Mouse (Mus musculus) layer of hippocampus, adult 11-12 months (tissue): ENCODE results near the gene Cfi.

Experiments used
- DNase-seq: peaks from one replicate; pipeline ENCODE4 v3.0.0; 2022; ENCODE audit warnings: low spot score

Cfi gene

GRCm38 (mm10) chr3:129877327-129877726 lies 41.6 kb downstream of the Cfi start:
- DNase-seq, result no peak

DNA sequence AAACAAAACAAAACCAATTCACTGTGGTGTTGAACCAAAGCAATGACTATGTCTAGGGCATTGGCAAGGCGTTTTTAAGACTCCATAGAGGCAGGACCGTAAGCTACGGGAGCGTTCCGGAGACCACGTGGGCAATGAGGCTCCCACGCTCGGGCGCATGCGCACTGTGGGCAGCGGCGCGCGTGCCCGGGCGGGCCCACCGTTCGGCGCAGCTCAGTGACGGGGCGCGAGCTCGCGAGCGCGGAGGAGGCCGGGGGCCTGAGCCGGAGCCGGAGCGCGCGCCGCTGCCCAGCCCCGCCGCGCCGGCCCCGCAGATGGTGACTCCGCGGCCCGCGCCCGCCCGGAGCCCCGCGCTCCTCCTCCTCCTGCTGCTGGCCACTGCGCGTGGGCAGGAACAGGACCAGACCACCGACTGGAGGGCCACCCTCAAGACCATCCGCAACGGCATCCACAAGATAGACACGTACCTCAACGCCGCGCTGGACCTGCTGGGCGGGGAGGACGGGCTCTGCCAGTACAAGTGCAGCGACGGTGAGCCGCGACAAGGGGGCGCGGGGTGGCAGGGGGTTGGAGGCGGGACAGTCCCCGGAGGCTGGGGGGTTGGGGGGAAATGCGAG lies 42.8 kb downstream of the Cfi start, which contains the start of gene Pla2g12a:
Gene Pla2g12a (plus strand): TSS at position 202 of the 617 bp plus-strand sequence.
- peak; percentile 91 for DNase-seq

GRCm38 (mm10) chr3:129879131-129879757 lies 43.6 kb downstream of the Cfi start:
- DNase-seq, result no peak

DNA sequence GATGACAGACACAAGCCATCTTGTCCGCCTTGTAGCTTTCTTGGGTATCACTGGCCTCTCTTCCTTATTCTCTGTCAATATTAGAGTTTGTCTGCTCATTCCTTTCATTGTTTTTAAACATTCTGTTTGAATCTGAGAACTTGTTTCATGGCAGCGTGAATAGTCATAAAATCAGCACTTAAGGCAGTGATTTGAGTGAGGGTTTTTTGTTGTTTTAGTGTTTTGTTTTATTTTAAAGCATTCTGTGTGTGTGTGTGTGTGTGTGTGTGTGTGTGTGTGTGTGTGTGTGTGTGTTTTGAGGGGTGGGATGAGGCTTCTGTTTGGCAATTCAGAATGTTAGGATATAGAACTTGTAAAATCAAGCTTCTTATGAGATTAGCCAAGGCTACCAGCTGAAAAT lies 44.2 kb downstream of the Cfi start:
- no peak for DNase-seq

- DNase-seq, result no peak
Observed at GRCm38 (mm10) chr3:129880925-129881593, 45.4 kb downstream of the Cfi start.

DNA sequence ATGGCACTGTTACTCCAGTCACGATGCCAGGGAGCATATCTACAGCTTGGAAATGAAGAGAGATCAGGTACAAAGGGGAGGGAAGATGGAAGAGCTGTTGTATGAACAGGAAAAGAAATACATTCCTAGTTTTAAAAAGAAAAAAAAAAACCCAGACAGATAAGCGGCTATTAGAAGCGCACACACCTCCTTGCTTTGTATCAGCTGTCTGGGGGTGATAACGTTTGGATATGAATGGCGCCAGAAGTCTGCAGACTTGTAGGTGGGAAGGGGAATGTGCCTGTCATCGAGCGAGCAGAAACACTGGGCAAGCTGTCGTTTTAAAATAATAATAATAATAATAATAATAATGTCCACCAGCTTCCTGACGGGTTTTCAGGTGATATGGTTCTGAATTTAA lies 49.9 kb downstream of the Cfi start:
- DNase-seq, result no peak

GRCm38 (mm10) chr3:129886430-129886829 lies 50.7 kb downstream of the Cfi start:
- no peak for DNase-seq

DNA sequence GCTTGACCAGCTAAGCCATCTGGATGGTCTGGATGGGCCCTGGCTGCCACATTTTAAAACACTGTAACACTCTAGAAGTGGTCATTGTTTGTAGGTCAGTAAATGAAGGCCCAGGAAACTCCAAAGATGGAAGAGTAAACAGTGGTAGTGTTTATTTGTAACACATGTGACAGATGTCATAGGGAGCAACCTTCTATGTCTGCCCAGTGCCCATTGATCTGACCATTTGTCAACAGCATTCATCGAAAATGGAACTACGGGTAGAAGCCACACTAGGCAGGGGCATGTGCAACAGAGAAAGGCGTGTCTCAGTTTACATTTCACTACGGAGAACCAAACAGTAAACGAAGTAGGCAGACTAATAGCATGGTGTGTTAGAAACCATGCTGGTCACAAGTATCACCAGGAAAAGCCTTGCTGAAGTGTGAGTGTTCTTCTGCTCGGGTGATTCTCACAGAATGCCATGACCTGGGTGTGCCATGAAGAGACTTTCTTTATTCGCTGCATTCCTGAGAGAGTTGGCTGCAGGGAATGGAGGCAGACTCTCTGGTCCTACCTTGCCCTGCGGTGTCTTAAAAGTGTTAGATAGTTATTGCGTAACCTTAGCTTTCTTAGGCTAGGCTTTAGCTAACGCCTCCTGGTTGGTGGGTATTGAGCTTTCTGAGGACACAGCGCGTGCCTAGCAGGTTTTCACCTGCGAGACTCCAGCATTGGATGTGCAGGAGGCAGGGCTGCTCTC lies 52.3 kb downstream of the Cfi start:
- DNase-seq, result no peak

- DNase-seq, result no peak
Observed at GRCm38 (mm10) chr3:129892003-129892402, 56.3 kb downstream of the Cfi start.

DNA sequence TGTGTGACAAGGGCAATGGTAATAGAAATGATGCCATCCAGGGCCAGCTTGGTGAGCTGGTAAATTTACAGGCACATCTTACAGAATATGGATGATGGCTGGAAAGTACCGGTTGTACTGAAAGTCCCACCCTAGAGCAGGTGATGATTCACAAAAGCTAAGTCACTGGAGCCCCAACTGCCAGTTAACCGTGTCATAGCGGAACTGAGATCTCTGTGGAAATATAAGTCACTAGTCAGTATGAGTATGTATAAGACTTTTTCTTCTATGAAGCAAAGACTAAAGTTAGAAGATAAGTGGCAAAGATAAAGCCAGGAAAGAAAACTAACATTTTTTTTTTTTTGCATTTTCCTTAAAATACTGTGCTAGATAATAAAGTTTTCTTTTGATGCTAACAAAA lies 57.5 kb downstream of the Cfi start:
- DNase-seq, result no peak

DNA sequence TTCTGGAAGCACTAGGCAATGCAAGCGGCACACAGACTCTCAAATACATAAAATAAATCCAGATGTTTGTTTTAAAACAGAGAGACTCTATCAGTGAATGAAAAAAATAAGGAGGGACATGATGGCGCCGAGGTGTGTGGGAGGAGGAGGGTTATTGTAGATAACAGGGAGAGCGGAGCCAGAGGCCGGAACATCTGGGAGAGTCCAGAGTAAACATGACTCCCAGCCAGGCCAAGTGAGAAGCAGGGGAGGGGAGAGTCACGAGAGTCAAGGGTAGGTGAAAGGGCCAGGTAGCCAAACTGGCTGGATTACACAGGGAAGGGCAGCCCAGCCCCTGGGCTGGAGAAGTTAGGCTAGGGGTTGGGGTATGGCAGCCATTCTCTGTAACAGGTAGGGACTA lies 60.9 kb downstream of the Cfi start:
- DNase-seq, result no peak

- no peak for DNase-seq
Observed at GRCm38 (mm10) chr3:129898886-129899285, 63.2 kb downstream of the Cfi start.

GRCm38 (mm10) chr3:129901271-129901809 lies 65.7 kb downstream of the Cfi start, which contains the start of gene Casp6:
Gene Casp6, plus strand, starts transcription at chr3:129901425.
- peak; percentile 60 for DNase-seq

DNA sequence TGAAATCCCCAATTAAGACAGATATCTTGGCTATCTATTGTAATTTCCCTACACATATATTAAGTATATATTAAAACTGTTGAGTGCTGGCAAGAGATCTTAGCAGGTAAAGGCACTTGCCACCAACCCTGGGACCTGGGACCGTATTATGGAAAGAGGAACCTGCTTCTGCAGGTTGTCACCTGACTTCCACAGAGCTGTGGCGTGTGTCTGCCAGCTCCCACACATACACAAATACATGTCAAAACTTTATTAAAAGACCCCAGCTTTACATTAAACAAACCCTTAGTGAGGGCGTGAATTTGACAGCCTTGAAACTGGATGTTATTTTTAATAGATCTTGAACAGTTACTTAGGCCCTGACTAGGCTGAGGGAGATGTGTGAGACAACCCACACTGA lies 67.7 kb downstream of the Cfi start:
- no peak for DNase-seq

- no peak for DNase-seq
Observed at GRCm38 (mm10) chr3:129903866-129904265, 68.2 kb downstream of the Cfi start.

- no peak for DNase-seq
Observed at GRCm38 (mm10) chr3:129904381-129905132, 68.9 kb downstream of the Cfi start.

DNA sequence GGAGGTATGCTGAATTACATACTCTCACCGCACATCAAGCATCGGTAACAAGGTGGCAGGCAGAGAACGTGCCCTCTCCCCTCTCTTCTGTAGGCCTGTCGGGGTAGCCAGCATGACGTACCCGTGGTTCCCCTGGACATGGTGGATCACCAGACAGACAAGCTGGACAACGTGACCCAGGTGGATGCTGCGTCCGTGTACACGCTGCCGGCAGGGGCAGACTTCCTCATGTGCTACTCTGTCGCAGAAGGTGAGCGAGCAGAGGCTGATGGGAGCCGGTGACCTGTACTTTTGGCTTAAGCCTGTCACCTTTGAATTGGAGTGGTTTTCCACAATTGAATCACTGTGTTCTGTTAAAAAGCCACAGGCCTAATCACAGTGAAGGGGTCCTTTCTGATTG lies 76.3 kb downstream of the Cfi start:
- DNase-seq, result no peak

DNA sequence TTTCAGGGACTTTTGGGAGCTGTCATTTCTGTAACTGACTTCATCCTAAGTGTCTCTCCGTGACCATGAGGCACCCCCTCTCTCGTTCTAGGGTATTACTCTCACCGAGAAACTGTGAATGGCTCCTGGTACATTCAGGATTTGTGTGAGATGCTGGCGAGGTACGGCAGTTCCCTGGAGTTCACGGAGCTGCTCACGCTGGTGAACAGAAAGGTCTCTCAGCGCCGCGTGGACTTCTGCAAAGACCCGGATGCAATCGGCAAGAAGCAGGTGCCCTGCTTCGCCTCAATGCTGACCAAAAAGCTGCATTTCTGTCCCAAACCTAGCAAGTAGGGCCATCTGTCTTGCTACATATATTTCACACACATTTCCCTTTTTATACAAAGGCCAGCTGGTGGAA lies 77.6 kb downstream of the Cfi start:
- DNase-seq, result no peak

DNA sequence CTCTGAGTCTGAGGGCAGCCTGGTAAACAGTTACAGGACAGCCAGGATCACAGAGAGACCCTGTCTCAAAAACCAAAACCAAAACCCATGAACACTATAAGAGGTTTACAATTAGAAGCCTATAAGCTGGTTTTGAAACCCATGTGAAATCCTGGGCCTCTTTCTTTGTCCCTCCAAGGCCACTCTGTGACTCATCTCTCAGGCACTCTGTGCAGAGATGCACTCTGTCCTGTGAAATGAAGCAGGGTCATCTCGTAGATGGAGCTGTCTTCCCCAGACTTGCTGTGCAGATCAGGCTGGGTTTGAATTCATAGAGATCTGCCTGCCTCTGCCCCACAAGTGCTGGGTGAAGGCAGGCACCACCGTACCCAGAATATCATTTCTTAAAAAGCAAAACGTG lies 81.7 kb downstream of the Cfi start:
- no peak for DNase-seq

DNA sequence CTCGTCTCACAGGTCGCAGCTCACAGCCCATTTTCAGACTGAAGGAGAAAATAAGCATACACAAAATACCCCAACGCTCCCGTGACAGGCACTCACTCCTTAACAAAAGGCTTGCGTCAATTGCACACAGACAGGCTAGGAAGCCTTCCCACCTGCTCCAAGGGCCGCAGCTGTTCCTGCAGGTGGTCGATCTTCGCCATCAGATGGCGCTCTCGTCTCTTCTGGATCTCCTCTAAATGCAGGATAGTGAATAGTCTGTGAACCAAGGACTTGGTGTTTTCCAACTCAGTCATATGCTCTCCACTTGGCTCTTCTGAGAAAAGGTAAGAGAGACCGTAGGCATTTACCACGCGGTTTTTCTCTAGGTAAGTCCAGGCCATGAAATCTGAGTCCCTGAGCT lies 82.8 kb downstream of the Cfi start:
- DNase-seq, result peak; percentile 84

DNA sequence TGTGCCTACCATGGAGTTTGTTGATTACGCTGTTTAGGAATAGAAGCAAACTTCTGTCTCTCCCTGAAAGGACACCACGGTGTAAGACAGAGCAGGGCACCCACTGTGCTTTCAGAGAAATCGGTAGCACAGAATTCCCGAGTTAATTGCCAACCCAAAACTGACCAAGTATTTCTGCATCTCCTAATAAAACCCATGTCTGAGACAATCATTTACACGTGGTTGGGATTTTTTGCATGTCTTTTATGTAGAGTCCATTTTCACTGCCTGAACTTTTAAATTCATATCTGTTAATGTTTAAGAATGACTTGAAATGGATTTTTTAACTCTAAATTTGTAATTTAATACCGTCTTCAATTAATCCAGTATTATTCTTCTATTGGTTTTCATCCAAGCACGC lies 87.9 kb downstream of the Cfi start:
- no peak for DNase-seq
